Mouse (Mus musculus) embryonic fibroblast, embryonic 13.5 days (primary cell): ENCODE measurements at regions not wholly inside any gene's neighbourhood (a gene's known extent, or its start where the extent isn't known, plus 50 kb on each side); places are given as distances from the start of the nearest gene placed in this dataset.

Experiments
- H3K27ac ChIP-seq: 2 replicates; pipeline ENCODE4 v1.5.1; 2012; ENCODE audit warnings: low read length, control low read depth, inconsistent platforms; ENCODE audit not compliant: insufficient read depth
- H3K4me1 ChIP-seq: 2 replicates; pipeline ENCODE4 v1.6.1; 2011; ENCODE audit warnings: low read length; ENCODE audit not compliant: control insufficient read depth, insufficient read depth
- H3K4me3 ChIP-seq: 2 replicates; pipeline ENCODE4 v1.5.1; 2011; ENCODE audit warnings: mild to moderate bottlenecking, control low read depth, low read length; ENCODE audit not compliant: insufficient read depth
- CTCF ChIP-seq: IDR thresholded peaks from 2 replicates; pipeline ENCODE4 v1.5.1; 2011; ENCODE audit warnings: mild to moderate bottlenecking, control low read depth, low read length, moderate library complexity, borderline replicate concordance; ENCODE audit not compliant: insufficient read depth
- POLR2A ChIP-seq: IDR thresholded peaks from 2 replicates; pipeline ENCODE4 v1.6.1; 2011; ENCODE audit warnings: low read depth, mild to moderate bottlenecking, control low read depth, low read length, moderate library complexity

DNA sequence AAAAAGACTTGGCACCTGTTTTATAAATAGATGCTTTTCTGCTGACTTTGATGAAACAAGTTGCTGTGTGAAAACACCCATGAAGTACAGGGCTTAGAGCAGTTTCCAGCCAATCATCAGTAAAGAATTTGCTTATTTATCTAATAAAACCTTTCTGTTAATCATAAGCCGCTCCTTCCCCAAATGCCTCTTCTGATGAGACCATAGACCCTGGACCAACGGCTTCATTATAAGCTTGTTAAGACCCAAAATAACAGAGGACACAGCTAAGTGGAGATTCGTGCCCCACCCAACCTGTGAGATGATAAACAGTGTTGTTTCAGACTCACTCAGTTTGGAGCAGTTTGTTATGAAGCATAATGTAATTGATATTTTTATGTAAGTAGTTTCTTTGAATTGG is 207.0 kb upstream of the Veph1 start:
- Histone ChIP-seq H3K4me3 (no peak overlapping the region), H3K4me1 (no peaks in the 10 kb centered on the region), H3K27ac (no peak overlapping the region)
- TF ChIP-seq POLR2A (no peak), CTCF (no peak)

DNA sequence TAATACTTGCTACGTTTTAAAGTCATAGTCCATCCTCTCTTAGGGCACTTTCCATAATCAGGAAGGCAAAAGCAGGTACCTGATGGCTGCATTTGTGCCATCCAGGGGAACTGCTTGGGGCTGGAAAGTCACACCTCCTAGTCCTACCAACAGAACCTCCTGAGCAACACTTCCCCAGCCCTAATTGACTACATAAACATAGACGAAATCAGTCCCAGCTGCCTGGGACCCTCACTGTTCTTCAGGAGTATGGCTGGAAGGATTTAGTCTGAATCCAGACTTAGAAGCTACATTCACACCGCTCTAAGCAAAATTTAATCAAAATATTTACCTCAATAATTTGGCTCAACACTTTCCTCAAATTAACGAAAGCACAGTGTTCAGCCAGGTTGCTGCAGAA is 205.2 kb upstream of the Veph1 start:
- TF ChIP-seq CTCF (no peak), POLR2A (no peak)
- Histone ChIP-seq H3K4me1 (no peaks in the 10 kb centered on the region), H3K27ac (no peak overlapping the region), H3K4me3 (no peak overlapping the region)

DNA sequence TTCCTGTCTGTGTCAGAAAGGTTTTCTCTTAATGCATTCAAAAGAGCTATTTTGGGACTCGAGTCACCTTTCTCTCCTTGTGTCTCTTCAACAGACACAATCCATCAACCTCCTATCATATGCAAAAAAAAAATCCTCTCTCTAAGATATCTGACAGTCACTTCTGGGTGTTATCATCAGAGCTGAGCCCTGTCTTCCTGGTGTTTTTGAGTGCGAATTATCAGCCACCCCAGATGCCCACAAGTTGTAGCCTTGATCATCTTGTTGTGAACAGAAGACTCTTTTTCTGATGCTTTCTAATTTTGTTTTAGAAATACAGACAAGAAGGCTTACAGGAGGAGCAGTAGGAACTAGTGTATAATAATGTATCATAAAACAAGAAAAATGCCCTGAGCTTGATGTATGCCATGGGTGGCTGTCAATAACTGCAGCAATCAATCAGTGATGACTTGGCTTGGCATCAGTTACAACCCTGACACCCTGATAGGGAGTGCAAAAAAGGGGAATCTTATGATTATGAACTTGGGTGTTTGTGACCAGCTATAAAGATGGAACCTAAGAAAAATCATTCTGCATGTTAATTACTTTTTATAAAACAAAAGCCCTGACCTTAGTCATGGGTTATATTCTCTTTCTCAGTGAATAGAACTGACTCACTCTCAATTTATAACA is 197.9 kb upstream of the Veph1 start:
- no peak for TF ChIP-seq CTCF
- TF ChIP-seq POLR2A: no peak
- no peaks in the 10 kb centered on the region for H3K4me1 ChIP-seq
- H3K4me3 ChIP-seq: no peak overlapping the region
- H3K27ac ChIP-seq: no peak overlapping the region

DNA sequence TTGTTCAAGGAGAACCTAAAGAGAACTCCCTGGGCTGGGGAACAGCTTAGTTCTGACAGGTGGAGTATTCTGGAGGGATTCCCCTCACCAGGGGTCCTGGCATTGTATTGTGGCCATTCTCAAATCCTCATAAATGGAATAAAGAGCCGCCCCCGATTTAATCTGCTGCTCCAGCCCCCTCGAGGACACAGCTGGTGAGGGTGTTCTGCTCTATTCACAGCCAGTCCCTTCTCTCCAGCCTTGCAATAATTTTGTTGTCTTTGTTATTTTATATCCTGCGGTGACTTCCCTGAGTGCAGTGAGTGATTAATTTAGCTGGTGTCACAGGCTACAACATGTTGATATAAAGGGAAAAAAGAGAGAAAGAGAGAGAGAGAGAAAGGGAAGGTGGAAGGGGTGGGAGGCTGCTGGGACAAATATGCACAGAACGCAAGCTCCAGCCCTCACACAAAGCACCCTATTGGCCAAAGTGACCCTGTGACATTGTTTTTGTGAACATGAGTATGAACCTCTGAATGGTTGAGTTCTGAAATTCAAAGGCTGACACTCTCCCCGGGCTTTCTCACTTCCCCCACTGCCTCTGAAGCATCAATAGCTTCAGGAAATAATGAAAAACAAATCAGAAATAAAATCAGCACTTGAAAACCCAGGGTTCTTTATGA is 194.2 kb upstream of the Veph1 start:
- TF ChIP-seq POLR2A (no peak), CTCF (no peak)

DNA sequence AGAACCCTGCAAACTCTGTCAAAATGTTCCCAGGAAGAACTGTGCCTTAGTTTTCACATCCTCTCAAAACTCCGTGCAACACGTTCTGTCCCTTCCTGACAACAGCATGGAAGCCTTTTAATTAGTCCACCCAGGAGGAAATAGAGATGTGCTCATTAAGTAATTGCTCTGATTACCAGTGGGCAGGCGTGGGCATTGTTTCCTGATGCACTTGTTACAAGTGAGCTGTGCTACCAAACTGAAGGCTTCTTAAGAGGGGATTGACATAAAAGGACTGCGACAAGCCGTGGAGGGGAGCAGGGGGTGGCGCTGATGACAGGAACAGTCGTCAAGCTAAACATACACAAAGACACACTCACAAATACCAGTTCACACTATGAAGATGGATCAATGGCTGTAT is 192.1 kb upstream of the Veph1 start:
- TF ChIP-seq CTCF (no peak), POLR2A (no peak)
- H3K4me3 ChIP-seq: no peak overlapping the region
- no peak overlapping the region for H3K27ac ChIP-seq
- H3K4me1 ChIP-seq: no peaks in the 10 kb centered on the region

More for the DNA sequence above, 194.2 kb upstream of the Veph1 start:
- Histone ChIP-seq H3K27ac (no peak overlapping the region), H3K4me3 (no peak overlapping the region), H3K4me1 (no peaks in the 10 kb centered on the region)

DNA sequence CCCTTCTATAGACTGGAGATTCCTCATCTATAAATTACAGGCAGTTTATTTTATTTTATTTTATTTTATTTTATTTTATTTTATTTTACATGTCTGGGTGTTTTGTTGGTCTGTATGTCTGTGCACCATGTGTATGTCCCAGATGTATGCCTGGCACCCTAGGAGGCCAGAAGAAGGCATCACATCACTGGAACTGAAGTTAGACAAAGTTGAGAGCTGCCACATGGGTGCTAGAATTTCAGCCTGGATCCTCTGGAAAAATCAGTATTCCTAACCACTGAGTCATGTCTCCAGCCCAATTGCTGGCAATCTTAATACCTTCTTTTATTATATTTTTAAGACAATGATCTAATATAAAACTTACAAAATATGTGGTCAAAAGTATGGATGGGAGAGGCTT is 190.0 kb upstream of the Veph1 start:
- Histone ChIP-seq H3K4me1 (no peaks in the 10 kb centered on the region), H3K4me3 (no peak overlapping the region), H3K27ac (no peak overlapping the region)
- TF ChIP-seq CTCF: no peak
- no peak for TF ChIP-seq POLR2A

DNA sequence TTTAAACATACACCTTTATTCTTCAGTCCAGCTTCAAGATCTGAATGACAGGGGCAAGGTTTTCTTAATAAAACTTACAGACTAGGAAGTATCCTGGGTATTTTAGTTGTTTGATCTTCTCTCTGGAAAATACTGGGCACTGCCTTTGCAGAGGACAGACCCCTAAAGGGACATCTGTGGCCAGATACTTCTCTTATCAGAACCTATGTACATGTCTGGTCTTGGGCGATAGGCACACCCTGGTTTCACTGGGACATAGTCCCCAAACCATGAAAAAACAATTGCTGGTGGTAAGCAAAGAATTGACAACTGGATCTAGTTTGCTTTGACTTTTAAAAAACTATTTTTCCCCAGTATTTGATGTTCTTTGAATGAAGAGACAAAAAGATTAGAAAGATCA is 189.5 kb upstream of the Veph1 start:
- Histone ChIP-seq H3K4me1 (no peaks in the 10 kb centered on the region), H3K4me3 (no peak overlapping the region), H3K27ac (no peak overlapping the region)
- no peak for TF ChIP-seq CTCF
- TF ChIP-seq POLR2A: no peak

DNA sequence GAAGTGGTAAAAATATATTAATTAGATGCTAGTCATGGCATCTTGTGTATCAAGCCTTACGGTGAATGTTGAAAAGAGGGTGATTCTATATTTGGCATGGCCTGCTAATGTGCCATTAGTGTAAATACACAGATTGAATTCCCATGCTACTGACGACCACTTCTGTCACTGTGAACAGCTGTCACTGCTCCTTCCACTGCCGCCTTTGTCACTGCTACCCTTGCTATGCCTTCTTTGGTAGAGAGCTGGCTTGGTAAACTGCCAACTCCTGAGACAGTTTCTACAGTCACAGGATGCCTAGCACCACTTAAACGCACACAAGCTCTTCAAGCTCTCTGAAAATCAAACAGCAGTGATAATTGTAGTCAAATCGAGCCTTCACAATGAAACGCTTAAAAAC is 184.1 kb upstream of the Veph1 start:
- TF ChIP-seq CTCF (no peak), POLR2A (no peak)
- no peak overlapping the region for H3K27ac ChIP-seq
- H3K4me3 ChIP-seq: no peak overlapping the region
- no peaks in the 10 kb centered on the region for H3K4me1 ChIP-seq

DNA sequence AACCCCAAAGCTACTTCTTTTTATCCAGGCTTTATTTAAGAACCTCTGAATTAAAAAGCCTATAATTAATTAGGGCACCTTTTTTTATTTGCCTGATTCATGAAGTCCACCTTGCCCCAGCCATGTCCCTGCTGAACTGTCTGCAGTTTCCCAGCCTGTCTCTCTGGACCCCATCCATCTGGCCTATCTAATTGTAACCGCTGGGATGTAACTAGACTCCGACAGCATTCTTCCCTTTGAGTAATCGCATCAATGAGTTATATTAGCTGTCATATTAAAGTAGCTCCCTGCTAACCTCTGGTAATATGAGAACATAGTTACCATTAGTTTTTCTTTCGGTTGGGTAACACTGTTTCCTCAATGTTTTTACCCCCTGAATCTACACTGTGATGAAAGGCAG is 182.6 kb upstream of the Veph1 start:
- no peak for TF ChIP-seq POLR2A
- no peak for TF ChIP-seq CTCF
- Histone ChIP-seq H3K27ac (no peak overlapping the region), H3K4me3 (no peak overlapping the region), H3K4me1 (no peaks in the 10 kb centered on the region)

DNA sequence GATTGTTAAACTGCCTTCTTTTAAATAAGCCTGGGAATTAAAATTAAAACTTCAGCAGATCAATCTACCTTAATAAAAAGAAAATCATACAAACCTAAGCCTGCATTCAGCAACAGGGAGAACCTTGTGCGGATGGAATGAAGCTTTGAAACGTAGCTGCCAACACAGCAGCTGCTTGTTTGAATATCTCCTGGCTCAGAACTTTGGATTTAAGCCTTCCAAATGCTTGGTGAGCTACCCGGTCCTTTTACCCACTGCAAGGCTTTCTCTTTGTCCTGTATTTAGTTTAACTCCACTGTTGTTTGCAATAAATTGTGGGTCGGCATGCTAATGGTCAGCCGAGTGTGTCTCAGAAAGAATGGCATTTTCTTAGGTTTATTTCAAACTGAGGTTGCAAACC is 169.7 kb upstream of the Veph1 start:
- no peak overlapping the region for H3K4me3 ChIP-seq
- TF ChIP-seq POLR2A (no peak), CTCF (no peak)
- no peaks in the 10 kb centered on the region for H3K4me1 ChIP-seq
- H3K27ac ChIP-seq: no peak overlapping the region
